Mouse (Mus musculus) lung, postnatal 0 days (tissue): ENCODE results near the gene Btg1-ps1.

Experiments used
- CTCF ChIP-seq: IDR thresholded peaks from 2 replicates; pipeline ENCODE4 v1.5.1; 2016; ENCODE audit warnings: antibody characterized with exemption, mild to moderate bottlenecking
- EP300 ChIP-seq: IDR thresholded peaks from 2 replicates; pipeline ENCODE4 v1.6.1; 2016; ENCODE audit warnings: antibody characterized with exemption, mild to moderate bottlenecking, control low read depth

DNA sequence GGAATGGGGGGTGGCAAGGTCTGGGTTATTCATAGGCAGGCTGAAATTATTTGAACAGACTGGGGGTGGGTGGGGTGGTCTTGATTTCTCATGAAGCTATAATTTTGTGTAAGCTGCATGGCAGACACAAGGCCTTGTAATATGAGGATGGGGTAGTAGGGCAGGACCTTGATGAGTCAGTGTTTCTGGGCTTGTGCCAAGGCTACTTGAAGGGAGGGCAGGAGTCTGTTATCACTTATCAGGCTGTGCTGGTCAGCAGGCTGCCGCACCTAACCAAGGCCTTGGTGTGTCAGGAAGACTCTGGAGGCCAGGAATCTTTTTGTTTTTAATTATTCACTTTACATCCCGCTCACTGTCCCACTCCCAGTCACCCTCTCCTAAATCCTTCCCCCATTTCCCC, 9.9 kb downstream of the Btg1-ps1 start:
- TF ChIP-seq CTCF, result no peak
- no peak for TF ChIP-seq EP300
